Mouse (Mus musculus) layer of hippocampus, adult 9-11 months (tissue): Measurements from ENCODE around the gene Disc1.

Experiments
- DNase-seq: peaks from one replicate; pipeline ENCODE4 v3.0.0; 2022

Gene Disc1

GRCm38 (mm10) chr8:125277071-125277682, 223.2 kb downstream of the Disc1 start:
- DNase-seq = no peak

- no peak for DNase-seq
Observed at GRCm38 (mm10) chr8:125279156-125279555, 225.2 kb downstream of the Disc1 start.

GRCm38 (mm10) chr8:125279892-125280291, 225.9 kb downstream of the Disc1 start:
- no peak for DNase-seq

DNA sequence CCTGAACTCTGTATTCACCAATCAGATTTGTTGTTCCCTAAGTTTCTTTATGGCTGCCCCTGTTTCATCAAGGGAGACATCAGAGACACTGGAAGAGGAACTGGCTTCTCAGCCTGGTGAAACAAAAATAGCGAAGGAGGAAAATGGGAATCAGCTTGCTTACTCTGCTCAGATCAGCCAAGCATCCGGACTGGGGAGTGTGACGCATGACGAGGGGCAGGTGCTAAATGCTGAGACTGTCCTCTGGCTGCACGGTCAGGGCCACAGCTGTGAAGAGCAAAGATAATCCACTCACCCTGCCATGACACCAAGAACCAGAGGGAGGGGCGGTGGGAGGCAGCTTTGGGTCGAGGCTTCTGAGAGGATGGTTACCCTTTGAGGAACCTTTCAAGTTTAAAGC, 228.5 kb downstream of the Disc1 start:
- DNase-seq = peak; percentile 62

DNA sequence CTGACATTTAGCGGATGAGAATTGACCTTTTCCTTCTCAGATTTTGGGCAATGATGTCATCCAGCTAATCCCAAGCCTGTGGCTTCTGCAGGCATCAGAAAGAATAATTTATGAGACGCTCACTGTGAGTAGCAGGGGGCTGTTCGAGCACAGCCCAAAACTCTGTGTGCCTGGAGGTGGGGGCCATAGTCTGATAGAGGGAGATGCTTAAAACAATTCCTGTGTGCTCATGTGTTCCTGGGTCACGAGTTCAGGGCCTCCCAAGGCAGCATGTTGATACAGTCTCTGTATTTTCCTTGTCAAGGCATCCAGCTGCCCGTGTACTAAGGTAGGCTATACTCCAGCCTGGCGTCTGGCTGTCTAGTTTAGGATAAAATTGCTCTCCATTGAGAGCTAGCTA, 229.5 kb downstream of the Disc1 start:
- DNase-seq = no peak

- DNase-seq = no peak
Observed at GRCm38 (mm10) chr8:125284875-125285274, 230.9 kb downstream of the Disc1 start.

DNA sequence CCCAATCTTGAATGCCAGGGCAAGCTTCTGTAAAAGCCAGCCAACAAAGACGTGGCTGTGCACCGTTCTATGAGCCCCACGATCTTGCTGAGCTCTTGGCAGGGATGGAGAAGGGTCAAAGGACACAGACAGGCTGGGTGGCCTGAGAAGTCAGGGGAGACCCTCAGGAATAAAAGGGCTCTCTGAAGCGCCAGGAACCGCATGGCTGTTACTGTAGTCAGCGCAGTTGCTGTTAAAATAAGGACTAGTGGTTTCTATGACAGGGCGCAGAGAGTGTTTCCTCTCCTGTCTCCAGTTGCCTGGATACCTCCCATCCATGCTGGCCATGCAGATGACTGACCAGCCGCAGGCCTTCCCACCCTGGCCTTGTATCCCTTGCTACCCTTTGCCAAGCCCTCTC, 231.4 kb downstream of the Disc1 start:
- no peak for DNase-seq

GRCm38 (mm10) chr8:125285966-125286681, 232.1 kb downstream of the Disc1 start:
- peak; percentile 50 for DNase-seq

GRCm38 (mm10) chr8:125287311-125287710, 233.3 kb downstream of the Disc1 start:
- DNase-seq = no peak

GRCm38 (mm10) chr8:125287841-125288341, 233.9 kb downstream of the Disc1 start:
- DNase-seq = no peak

- no peak for DNase-seq
Observed at GRCm38 (mm10) chr8:125291506-125291905, 237.5 kb downstream of the Disc1 start.

- no peak for DNase-seq
Observed at GRCm38 (mm10) chr8:125291932-125292717, 238.1 kb downstream of the Disc1 start.

GRCm38 (mm10) chr8:125292933-125293591, 239.1 kb downstream of the Disc1 start:
- DNase-seq = peak; percentile 50

GRCm38 (mm10) chr8:125299248-125299647, 245.3 kb downstream of the Disc1 start:
- no peak for DNase-seq

GRCm38 (mm10) chr8:125301931-125302361, 248.0 kb downstream of the Disc1 start:
- DNase-seq = no peak

- no peak for DNase-seq
Observed at GRCm38 (mm10) chr8:125306665-125307064, 252.7 kb downstream of the Disc1 start.

DNA sequence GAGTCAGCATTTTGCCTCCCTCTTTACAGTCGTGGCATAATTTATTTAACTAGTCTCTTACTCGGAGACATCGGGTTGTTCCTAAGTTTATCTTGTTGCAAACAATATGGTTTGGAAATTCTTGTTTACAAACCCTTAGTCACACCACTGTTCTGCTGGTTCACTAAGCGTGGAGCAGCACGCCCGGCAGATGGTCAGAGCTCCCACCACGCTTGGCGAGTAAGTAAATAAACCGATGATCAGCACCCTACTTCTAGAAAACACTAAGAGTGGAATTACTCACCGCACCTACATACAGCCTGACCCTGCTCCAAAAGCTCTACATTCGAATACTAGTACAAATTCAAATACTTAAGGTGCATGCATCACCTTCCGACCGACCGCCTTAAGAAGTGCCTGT, 256.0 kb downstream of the Disc1 start:
- peak; percentile 34 for DNase-seq
